Mouse (Mus musculus) G1E-ER4 (cell line): ENCODE results near the gene Jmy. TPM values are rescaled to one million over a fixed set of nuclear protein-coding genes. Genes with fewer than 3 reads are reported as not detected.

ENCODE experiments used
- GATA1 ChIP-seq: IDR thresholded peaks from one replicate; pipeline ENCODE4 v1.8.0; 2012; ENCODE audit warnings: low read length, inconsistent platforms
- polyA plus RNA-seq: library from polyadenylated mRNA; stranded (reverse); fragments of >175 nt; gene quantifications from 2 replicates; pipeline ENCODE4 v1.2.3, GENCODE M21; 2012

The Jmy gene
- polyA plus RNA-seq, 1 experiment: 29.2 TPM

GRCm38 (mm10) chr13:93487734-93488133, 11.9 kb downstream of the Jmy start:
- no peak for TF ChIP-seq GATA1

GRCm38 (mm10) chr13:93484276-93484675, 15.3 kb downstream of the Jmy start:
- TF ChIP-seq GATA1: no peak

GRCm38 (mm10) chr13:93481110-93481509, 18.5 kb downstream of the Jmy start:
- no peak for TF ChIP-seq GATA1

GRCm38 (mm10) chr13:93478344-93478743, 21.3 kb downstream of the Jmy start:
- no peak for TF ChIP-seq GATA1

- no peak for TF ChIP-seq GATA1
These were observed 31.3 kb downstream of the Jmy start for GRCm38 (mm10) chr13:93468355-93468754.

GRCm38 (mm10) chr13:93459566-93459965, 40.0 kb downstream of the Jmy start:
- TF ChIP-seq GATA1: no peak

- no peak for TF ChIP-seq GATA1
These were observed 41.0 kb downstream of the Jmy start for GRCm38 (mm10) chr13:93458616-93459015.

- TF ChIP-seq GATA1: no peak
These were observed 46.3 kb downstream of the Jmy start for GRCm38 (mm10) chr13:93453275-93453674.

GRCm38 (mm10) chr13:93440167-93440566, 59.4 kb downstream of the Jmy start:
- TF ChIP-seq GATA1: no peak

GRCm38 (mm10) chr13:93429205-93429604, 70.4 kb downstream of the Jmy start:
- no peak for TF ChIP-seq GATA1

- TF ChIP-seq GATA1: peak; percentile 85
These were observed 71.4 kb downstream of the Jmy start for GRCm38 (mm10) chr13:93427920-93428876.

GRCm38 (mm10) chr13:93423224-93423623, 76.4 kb downstream of the Jmy start:
- TF ChIP-seq GATA1: no peak

GRCm38 (mm10) chr13:93419779-93420178, 79.8 kb downstream of the Jmy start:
- no peak for TF ChIP-seq GATA1

GRCm38 (mm10) chr13:93418292-93418691, 81.3 kb downstream of the Jmy start:
- no peak for TF ChIP-seq GATA1

GRCm38 (mm10) chr13:93415055-93415454, 84.6 kb downstream of the Jmy start:
- TF ChIP-seq GATA1: no peak

- TF ChIP-seq GATA1: no peak
These were observed 89.3 kb downstream of the Jmy start for GRCm38 (mm10) chr13:93410343-93410742.

- TF ChIP-seq GATA1: no peak
These were observed 92.8 kb downstream of the Jmy start for GRCm38 (mm10) chr13:93406855-93407254.
